In genomic region chr7:100684081-100684480, GRCm38 (mm10) we compare ENCODE assay signal across 22 mouse cellular contexts. TPM values are rescaled to one million over a fixed set of nuclear protein-coding genes. Genes with fewer than 3 reads are reported as not detected.
DNase-seq lines count a peak whose midpoint lies in the region; ATAC-seq and TF ChIP-seq lines count a peak whose summit lies in the region.
"Had no signal": no experiment of that assay in that cellular context is flagged by ENCODE, and none has a peak within 500 bp of the region (broad histone marks: within the 10 kb centered on the region; RNA-seq: fewer than 3 reads in every experiment).

No protein-coding gene starts in this region.

- no peak overlapping the region for H3K4me3 ChIP-seq in MEL (ENCODE audit: control insufficient read depth in 1 of 2, insufficient read depth in 1 of 2, low read depth in 2 of 2, low read length in 2 of 2)
- H3K4me3 ChIP-seq in liver, embryonic 15.5 days (replicated peaks) = no peak overlapping the region
- H3K4me3 ChIP-seq: heart, embryonic 10.5 days; limb, embryonic 10.5 days; limb, embryonic 15.5 days; lung, embryonic 15.5 days; midbrain, embryonic 12.5 days; myocyte; neural tube, embryonic 13.5 days had no signal

- H3K4me1 ChIP-seq in MEL (ENCODE audit: control insufficient read depth in 1 of 2, insufficient read depth in 2 of 2, low read length in 2 of 2) = peaks cover 0 to 19% of the 10 kb centered on the region in 2 experiments; a peak in 2 of 4 replicates
- peaks cover 31% of the 10 kb centered on the region for H3K4me1 ChIP-seq in liver, embryonic 15.5 days (replicated peaks)
- H3K4me1 ChIP-seq: lung, embryonic 15.5 days; neural tube, embryonic 13.5 days had no signal

- TF ChIP-seq POLR2A in MEL (IDR thresholded peaks at IDR 0.05; ENCODE audit: control insufficient read depth in 1 of 2, insufficient read depth in 1 of 2, low read depth in 1 of 2, low read length in 2 of 2, poor library complexity in 1 of 2) = no peak

- TF ChIP-seq EP300 in MEL (IDR thresholded peaks at IDR 0.05; ENCODE audit: low read depth in 1 of 2, low read length in 2 of 2) = no peak

- H3K27me3 ChIP-seq in MEL (ENCODE audit: control insufficient read depth in 1 of 2, insufficient read depth in 2 of 2, low read length in 2 of 2) = no peaks in the 10 kb centered on the region
- H3K27me3 ChIP-seq in liver, embryonic 15.5 days = peaks cover 7% of the 10 kb centered on the region; the same call in 1 of the 2 replicates
- H3K27me3 ChIP-seq: limb, embryonic 15.5 days; lung, embryonic 15.5 days; midbrain, embryonic 12.5 days; neural tube, embryonic 13.5 days had no signal

- ATAC-seq in liver, embryonic 15.5 days (ENCODE audit: insufficient read depth) = peak; percentile 76
- ATAC-seq: forebrain, embryonic 16.5 days; inflammation-experienced regulatory T-cells, adult 6 months had no signal

- TF ChIP-seq CTCF in MEL (IDR thresholded peaks at IDR 0.05 in 2 of 3, conservative IDR thresholded peaks at IDR 0.05 in 1 of 3; ENCODE audit: control insufficient read depth in 1 of 3, insufficient read depth in 1 of 3, low read depth in 2 of 3, low read length in 3 of 3, poor library complexity in 1 of 3, severe bottlenecking in 1 of 3) = no peak

- no peak overlapping the region for H3K27ac ChIP-seq in MEL (ENCODE audit: control insufficient read depth, low read depth, low read length)
- H3K27ac ChIP-seq in liver, embryonic 15.5 days (replicated peaks) = peak overlapping the region; percentile 85
- H3K27ac ChIP-seq: heart, embryonic 10.5 days; hindbrain, embryonic 14.5 days; kidney, postnatal 0 days; limb, embryonic 10.5 days; limb, embryonic 15.5 days; lung, embryonic 15.5 days; midbrain, embryonic 12.5 days; neural tube, embryonic 13.5 days had no signal

- peak overlapping the region; percentile 54 for H3K4me2 ChIP-seq in liver, embryonic 15.5 days
- H3K4me2 ChIP-seq: hindbrain, embryonic 14.5 days; limb, embryonic 15.5 days; lung, embryonic 15.5 days; midbrain, embryonic 12.5 days; neural tube, embryonic 13.5 days had no signal

- no peak overlapping the region for H3K9ac ChIP-seq in MEL (ENCODE audit: control insufficient read depth, low read depth, low read length, poor library complexity, severe bottlenecking)
- no peak overlapping the region for H3K9ac ChIP-seq in liver, embryonic 15.5 days
- H3K9ac ChIP-seq: hindbrain, embryonic 14.5 days; limb, embryonic 15.5 days; lung, embryonic 15.5 days; midbrain, embryonic 12.5 days; neural tube, embryonic 13.5 days had no signal

- TF ChIP-seq RAD21 in MEL (IDR thresholded peaks at IDR 0.05; ENCODE audit: low read depth, low read length) = no peak

- WGBS in liver, embryonic 15.5 days (ENCODE audit: insufficient replicate concordance) = 20% methylated on average over 5 of the region's 5 CpGs

- peaks cover 0 to 15% of the 10 kb centered on the region in 2 experiments; a peak in 2 of 4 replicates for H3K36me3 ChIP-seq in MEL (ENCODE audit: control insufficient read depth in 1 of 2, insufficient read depth in 2 of 2, low read length in 2 of 2)
- no peaks in the 10 kb centered on the region for H3K36me3 ChIP-seq in liver, embryonic 15.5 days (replicated peaks)
- H3K36me3 ChIP-seq: heart, embryonic 10.5 days; limb, embryonic 10.5 days; limb, embryonic 15.5 days; lung, embryonic 15.5 days; midbrain, embryonic 12.5 days; neural tube, embryonic 13.5 days had no signal

- no peaks in the 10 kb centered on the region for H3K9me3 ChIP-seq in MEL (replicated peaks; ENCODE audit: insufficient read depth, low read length)
- no peaks in the 10 kb centered on the region for H3K9me3 ChIP-seq in liver, embryonic 15.5 days (replicated peaks)
- H3K9me3 ChIP-seq: heart, embryonic 10.5 days; limb, embryonic 10.5 days; limb, embryonic 15.5 days; lung, embryonic 15.5 days; megakaryocyte, embryonic 14.5 days; midbrain, embryonic 12.5 days; neural tube, embryonic 13.5 days had no signal

- DNase-seq in MEL (ENCODE audit: low read depth, low spot score) (peak; percentile 46), liver (peak; percentile 55)
- peak; percentile 24 for DNase-seq in c-Kit-positive CD71-positive TER-119-negative erythroid progenitor cells, embryonic 14.5 days (ENCODE audit: low read depth)
- DNase-seq in right cerebral cortex, adult 2 months (ENCODE audit: low spot score in 2 of 2) = no peak
- no peak for DNase-seq in layer of hippocampus, adult 8-10 months (ENCODE audit: low spot score in 2 of 2)
- no peak for DNase-seq in frontal cortex, postnatal 36 days (ENCODE audit: low spot score in 2 of 2)
- DNase-seq: cerebellum, adult 8-10 months had no signal

- H3K79me2 ChIP-seq in MEL (ENCODE audit: control insufficient read depth, insufficient read depth, low read length, poor library complexity) = no peaks in the 10 kb centered on the region

TF ChIP-seq in MEL, 35 proteins besides CTCF, POLR2A, EP300 and RAD21:
- peak; percentile 42; the same call in 1 of the 2 replicates for TF ChIP-seq GATA1 (IDR thresholded peaks at IDR 0.05; ENCODE audit: low read depth, low read length)
- 0 out of 2 replicates have a peak, but pooled peaks have one; percentile 37 for TF ChIP-seq MAZ (IDR thresholded peaks at IDR 0.05; ENCODE audit: low read depth, low read length)
- TF ChIP-seq POLR2AphosphoS5 (IDR thresholded peaks at IDR 0.05; ENCODE audit: borderline replicate concordance, low read depth, low read length) = no peak
- TF ChIP-seq TCF12 (IDR thresholded peaks at IDR 0.05; ENCODE audit: low read depth, low read length) = 0 out of 2 replicates have a peak, but pooled peaks have one; percentile 16

RNA-seq across cellular contexts. Expression of gene Plekhb1, which starts 21.9 kb away (rescaled TPM):
- 0.07 and 0.12 TPM in 2 replicates for total RNA-seq in MEL (2012; rRNA removed)
- polyA plus RNA-seq in MEL (2012; ENCODE audit: insufficient read depth in 1 of 2, insufficient read length in 2 of 2, low read depth in 1 of 2, low replicate concordance in 2 of 2, missing spikeins in 1 of 2) = under 1 TPM in 1 of 2 experiments, not detected in 1; 0.40 TPM
- 0.38 and 0.51 TPM in 2 replicates for polyA plus RNA-seq in liver, embryonic 15.5 days (2015; fragmentation: Nextera tagmentation; extraction: Ambion mirVana)
- total RNA-seq in layer of hippocampus, adult 8-10 months (2022) = 100 to 1,000 TPM; 257 to 305 (median 270) TPM
- total RNA-seq: granulocyte monocyte progenitor cell, adult 5-6 weeks; hematopoietic stem cell, adult 5-6 weeks had no signal

RNA-seq across cellular contexts. Expression of gene Fam168a, which starts 22.4 kb away (rescaled TPM):
- total RNA-seq in MEL (2012; rRNA removed) = 3.1 and 3.2 TPM in 2 replicates
- 10 to 100 TPM in 1 of 2 experiments, not detected in 1; 19.2 TPM for polyA plus RNA-seq in MEL (2012; ENCODE audit: insufficient read depth in 1 of 2, insufficient read length in 2 of 2, low read depth in 1 of 2, low replicate concordance in 2 of 2, missing spikeins in 1 of 2)
- polyA plus RNA-seq in liver, embryonic 15.5 days (2015; fragmentation: Nextera tagmentation; extraction: Ambion mirVana) = 5.0 and 5.3 TPM in 2 replicates
- total RNA-seq in layer of hippocampus, adult 8-10 months (2022) = 100 to 1,000 TPM; 199 to 225 (median 213) TPM

Comparison
In these comparisons a context has a peak if more than half of its experiments do, and no peak if none do; other contexts are left out.
1. DNase-seq: peak in MEL (single experiment), c-Kit-positive CD71-positive TER-119-negative erythroid progenitor cells, embryonic 14.5 days (single experiment) and liver (single experiment); none in right cerebral cortex, adult 2 months (0 of 2), layer of hippocampus, adult 8-10 months (0 of 2) and frontal cortex, postnatal 36 days (0 of 2).
2. RNA of gene Plekhb1, which starts 21.9 kb away (total RNA-seq): 257 to 305 TPM in layer of hippocampus, adult 8-10 months; 0.07 to 0.12 TPM in MEL; every median in the first group is over 100 times any median in the second.
3. RNA of gene Fam168a, which starts 22.4 kb away (total RNA-seq): 199 to 225 TPM in layer of hippocampus, adult 8-10 months; 3.1 to 3.2 TPM in MEL; every median in the first group is over 10 times any median in the second.